Mouse (Mus musculus) ES-E14 (cell line): ENCODE data around the gene Rnf111.

Source experiments
- CHD2 ChIP-seq: IDR thresholded peaks from 2 replicates; pipeline ENCODE4 v1.6.1; 2014; ENCODE audit warnings: mild to moderate bottlenecking, low read depth, low read length, inconsistent platforms
- MAFK ChIP-seq: IDR thresholded peaks from 2 replicates; pipeline ENCODE4 v1.6.1; 2014; ENCODE audit warnings: mild to moderate bottlenecking, low read depth, low read length, inconsistent platforms; ENCODE audit not compliant: insufficient read depth
- ZC3H11A ChIP-seq: IDR thresholded peaks from 2 replicates; pipeline ENCODE4 v1.6.1; 2012; ENCODE audit warnings: low read depth, mild to moderate bottlenecking, inconsistent platforms, low read length, borderline replicate concordance
- ZNF384 ChIP-seq: IDR thresholded peaks from 2 replicates; pipeline ENCODE4 v1.6.1; 2012; ENCODE audit warnings: low read depth, low read length, inconsistent platforms

GRCm38 (mm10) chr9:70379502-70380467, 123.7 kb downstream of the Rnf111 start:
- TF ChIP-seq MAFK (no peak), ZNF384 (no peak), ZC3H11A (no peak), CHD2 (no peak)
